Mouse (Mus musculus): Measurements from ENCODE around the gene Rapgef1. TPM values are rescaled to one million over a fixed set of nuclear protein-coding genes. Genes with fewer than 3 reads are reported as not detected.

The Rapgef1 gene
- polyA plus RNA-seq, 1 experiment from 2014 or later, result 11.2 TPM

DNA sequence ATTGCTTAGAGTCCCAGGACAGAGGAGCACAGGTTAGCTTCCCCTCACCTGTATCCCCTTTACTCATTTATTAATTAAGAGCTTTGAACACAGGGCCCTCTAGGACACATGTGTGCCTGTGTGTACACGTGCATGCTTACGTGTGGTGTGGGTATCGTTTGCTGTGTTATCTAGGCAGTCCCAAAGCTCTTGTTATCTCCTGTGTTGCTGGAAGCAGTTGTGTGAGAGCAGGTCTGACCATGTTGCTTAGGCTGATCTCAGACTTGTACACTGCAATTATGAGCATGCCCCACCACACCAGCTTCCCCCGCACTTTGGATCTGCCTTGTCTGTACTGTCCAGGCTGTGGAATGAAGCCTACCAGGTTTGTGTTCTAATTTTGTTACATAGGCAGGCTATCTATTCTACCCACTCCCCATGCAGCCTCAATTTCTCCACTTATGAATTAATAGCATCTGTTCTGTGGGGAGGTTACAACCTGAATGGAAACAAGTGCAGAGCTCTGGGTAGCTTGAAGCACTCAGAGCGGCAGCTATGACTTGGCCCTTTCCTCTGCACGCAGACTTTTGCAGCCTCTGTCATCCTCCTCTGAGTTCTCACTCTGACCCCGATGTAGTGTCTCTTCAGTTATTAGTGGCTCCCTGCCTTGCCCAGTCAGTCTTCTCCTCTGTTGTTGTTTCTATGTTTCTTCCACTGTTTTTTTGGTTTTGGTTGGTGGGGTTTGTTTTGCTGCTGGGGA, 63.9 kb downstream of the Rapgef1 start:
- ATAC-seq (ENCODE audit: insufficient read depth, low FRiP score), result no peak

DNA sequence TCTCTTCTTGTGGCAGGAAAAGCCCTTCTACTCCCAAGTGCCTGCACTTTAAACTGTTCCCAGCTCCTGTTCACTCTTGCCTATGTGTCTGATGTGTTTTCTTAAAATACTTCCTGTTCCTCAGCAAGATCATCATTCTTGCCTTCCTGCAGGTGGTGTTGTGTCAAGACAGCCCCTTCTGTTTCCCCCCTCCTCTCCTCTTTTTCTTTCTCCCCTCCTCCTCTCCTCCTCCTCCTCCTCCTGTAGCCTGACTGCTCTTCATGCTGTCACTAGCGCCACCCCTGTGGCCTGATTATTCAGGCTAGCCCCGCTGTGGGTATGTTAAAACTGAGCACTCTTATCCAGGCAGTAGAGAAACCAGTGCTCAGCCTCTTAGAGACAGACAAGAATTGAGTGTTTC, 65.0 kb downstream of the Rapgef1 start:
- ATAC-seq (ENCODE audit: insufficient read depth, low FRiP score), result no peak
- H3K4me3 ChIP-seq (replicated peaks; ENCODE audit: low read length), result no peak overlapping the region
- H3K4me2 ChIP-seq (ENCODE audit: low read depth, low read length), result no peak overlapping the region
- no peaks in the 10 kb centered on the region for H3K4me1 ChIP-seq (ENCODE audit: control insufficient read depth, insufficient read depth, low read length)
- H3K27ac ChIP-seq (ENCODE audit: low read length), result no peak overlapping the region
- no peaks in the 10 kb centered on the region for H3K36me3 ChIP-seq (ENCODE audit: control insufficient read depth, insufficient read depth, low read length)
- H3K9me3 ChIP-seq (replicated peaks; ENCODE audit: control insufficient read depth, low read length), result no peaks in the 10 kb centered on the region
- no peak overlapping the region for H3K9ac ChIP-seq (ENCODE audit: low read length)
- WGBS, result 57% methylated on average over 2 of the region's 2 CpGs
- no peaks in the 10 kb centered on the region for H3K27me3 ChIP-seq (ENCODE audit: control insufficient read depth, insufficient read depth, low read length)

More for the DNA sequence above, 63.9 kb downstream of the Rapgef1 start:
- Histone ChIP-seq H3K9ac (ENCODE audit: low read length) (no peak overlapping the region), H3K9me3 (replicated peaks; ENCODE audit: control insufficient read depth, low read length) (no peaks in the 10 kb centered on the region), H3K36me3 (ENCODE audit: control insufficient read depth, insufficient read depth, low read length) (no peaks in the 10 kb centered on the region), H3K27ac (ENCODE audit: low read length) (no peak overlapping the region), H3K4me3 (replicated peaks; ENCODE audit: low read length) (no peak overlapping the region), H3K4me2 (ENCODE audit: low read depth, low read length) (no peak overlapping the region), H3K4me1 (ENCODE audit: control insufficient read depth, insufficient read depth, low read length) (no peaks in the 10 kb centered on the region; the same call in 1 of the 2 replicates), H3K27me3 (ENCODE audit: control insufficient read depth, insufficient read depth, low read length) (no peaks in the 10 kb centered on the region)
- 87% methylated on average over 7 of the region's 7 CpGs for WGBS

DNA sequence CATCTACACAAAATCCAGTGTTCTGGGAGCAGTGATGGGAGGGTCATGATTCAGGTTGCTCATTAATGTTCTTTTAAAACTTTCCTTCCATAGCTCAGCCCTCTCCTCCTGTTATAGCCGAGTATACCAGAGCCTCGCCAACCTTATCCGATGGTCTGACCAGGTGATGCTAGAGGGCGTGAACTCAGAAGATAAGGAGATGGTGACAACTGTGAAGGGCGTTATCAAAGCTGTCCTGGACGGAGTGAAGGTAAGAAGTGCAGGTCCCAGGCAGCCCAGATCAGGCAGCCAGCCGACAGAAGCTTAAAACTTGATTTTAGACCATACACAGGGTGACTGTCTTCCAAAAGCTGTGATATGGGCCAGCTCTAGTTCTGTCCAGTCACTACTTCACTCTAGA, 69.5 kb downstream of the Rapgef1 start:
- H3K27me3 ChIP-seq (ENCODE audit: control insufficient read depth, insufficient read depth, low read length), result no peaks in the 10 kb centered on the region
- 0 out of 2 replicates have a peak, but pooled peaks cover 3% of the 10 kb centered on the region for H3K36me3 ChIP-seq (ENCODE audit: control insufficient read depth, insufficient read depth, low read length)
- H3K27ac ChIP-seq (ENCODE audit: low read length), result no peak overlapping the region
- H3K9ac ChIP-seq (ENCODE audit: low read length), result no peak overlapping the region
- no peaks in the 10 kb centered on the region for H3K9me3 ChIP-seq (replicated peaks; ENCODE audit: control insufficient read depth, low read length)
- WGBS, result 81% methylated on average over 7 of the region's 7 CpGs
- H3K4me1 ChIP-seq (ENCODE audit: control insufficient read depth, insufficient read depth, low read length), result no peaks in the 10 kb centered on the region
- ATAC-seq (ENCODE audit: insufficient read depth, low FRiP score), result no peak
- H3K4me3 ChIP-seq (replicated peaks; ENCODE audit: low read length), result no peak overlapping the region
- H3K4me2 ChIP-seq (ENCODE audit: low read depth, low read length), result no peak overlapping the region

DNA sequence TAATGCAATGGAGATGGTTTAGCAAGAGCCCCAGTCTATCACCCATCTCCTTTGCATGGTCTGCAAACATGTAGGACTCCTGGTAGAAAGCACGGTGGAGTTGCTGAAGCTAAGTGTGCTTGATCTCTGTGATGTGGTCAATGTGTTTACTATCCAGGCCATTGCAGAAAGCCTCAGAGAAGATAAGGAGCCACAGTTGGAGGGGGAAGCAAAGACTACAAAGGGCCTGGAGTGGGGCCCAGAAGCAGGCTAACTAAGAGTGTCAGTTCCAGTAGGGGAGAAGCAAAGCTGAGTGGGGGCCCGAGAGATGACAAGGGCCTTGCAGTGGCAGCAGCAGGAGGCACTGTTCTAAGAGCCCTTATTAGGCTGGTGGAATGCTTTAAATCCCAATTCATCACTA, 70.0 kb downstream of the Rapgef1 start:
- WGBS, result 58% methylated on average over 2 of the region's 2 CpGs
- no peak for ATAC-seq (ENCODE audit: insufficient read depth, low FRiP score)
- no peak overlapping the region for H3K9ac ChIP-seq (ENCODE audit: low read length)
- no peaks in the 10 kb centered on the region for H3K27me3 ChIP-seq (ENCODE audit: control insufficient read depth, insufficient read depth, low read length)
- 0 out of 2 replicates have a peak, but pooled peaks cover 3% of the 10 kb centered on the region for H3K36me3 ChIP-seq (ENCODE audit: control insufficient read depth, insufficient read depth, low read length)
- no peaks in the 10 kb centered on the region for H3K9me3 ChIP-seq (replicated peaks; ENCODE audit: control insufficient read depth, low read length)
- H3K4me2 ChIP-seq (ENCODE audit: low read depth, low read length), result no peak overlapping the region
- no peak overlapping the region for H3K4me3 ChIP-seq (replicated peaks; ENCODE audit: low read length)
- H3K4me1 ChIP-seq (ENCODE audit: control insufficient read depth, insufficient read depth, low read length), result no peaks in the 10 kb centered on the region
- H3K27ac ChIP-seq (ENCODE audit: low read length), result no peak overlapping the region

- no peak for ATAC-seq (ENCODE audit: insufficient read depth, low FRiP score)
- H3K4me1 ChIP-seq (ENCODE audit: control insufficient read depth, insufficient read depth, low read length), result no peaks in the 10 kb centered on the region
- H3K9me3 ChIP-seq (replicated peaks; ENCODE audit: control insufficient read depth, low read length), result no peaks in the 10 kb centered on the region
- H3K4me3 ChIP-seq (replicated peaks; ENCODE audit: low read length), result no peak overlapping the region
- H3K36me3 ChIP-seq (ENCODE audit: control insufficient read depth, insufficient read depth, low read length), result 0 out of 2 replicates have a peak, but pooled peaks cover 3% of the 10 kb centered on the region
- no peak overlapping the region for H3K9ac ChIP-seq (ENCODE audit: low read length)
- no peak overlapping the region for H3K27ac ChIP-seq (ENCODE audit: low read length)
- 82% methylated on average over 5 of the region's 5 CpGs for WGBS
- H3K4me2 ChIP-seq (ENCODE audit: low read depth, low read length), result no peak overlapping the region
- H3K27me3 ChIP-seq (ENCODE audit: control insufficient read depth, insufficient read depth, low read length), result no peaks in the 10 kb centered on the region
Measured at GRCm38 (mm10) chr2:29691068-29691467, 71.5 kb downstream of the Rapgef1 start.

GRCm38 (mm10) chr2:29691507-29691906, 72.0 kb downstream of the Rapgef1 start:
- no peak overlapping the region for H3K4me2 ChIP-seq (ENCODE audit: low read depth, low read length)
- H3K27me3 ChIP-seq (ENCODE audit: control insufficient read depth, insufficient read depth, low read length), result no peaks in the 10 kb centered on the region
- H3K9me3 ChIP-seq (replicated peaks; ENCODE audit: control insufficient read depth, low read length), result no peaks in the 10 kb centered on the region
- no peak overlapping the region for H3K9ac ChIP-seq (ENCODE audit: low read length)
- no peaks in the 10 kb centered on the region for H3K4me1 ChIP-seq (ENCODE audit: control insufficient read depth, insufficient read depth, low read length)
- 78% methylated on average over 6 of the region's 6 CpGs for WGBS
- H3K27ac ChIP-seq (ENCODE audit: low read length), result no peak overlapping the region
- H3K36me3 ChIP-seq (ENCODE audit: control insufficient read depth, insufficient read depth, low read length), result 0 out of 2 replicates have a peak, but pooled peaks cover 3% of the 10 kb centered on the region
- ATAC-seq (ENCODE audit: insufficient read depth, low FRiP score), result no peak
- H3K4me3 ChIP-seq (replicated peaks; ENCODE audit: low read length), result no peak overlapping the region

DNA sequence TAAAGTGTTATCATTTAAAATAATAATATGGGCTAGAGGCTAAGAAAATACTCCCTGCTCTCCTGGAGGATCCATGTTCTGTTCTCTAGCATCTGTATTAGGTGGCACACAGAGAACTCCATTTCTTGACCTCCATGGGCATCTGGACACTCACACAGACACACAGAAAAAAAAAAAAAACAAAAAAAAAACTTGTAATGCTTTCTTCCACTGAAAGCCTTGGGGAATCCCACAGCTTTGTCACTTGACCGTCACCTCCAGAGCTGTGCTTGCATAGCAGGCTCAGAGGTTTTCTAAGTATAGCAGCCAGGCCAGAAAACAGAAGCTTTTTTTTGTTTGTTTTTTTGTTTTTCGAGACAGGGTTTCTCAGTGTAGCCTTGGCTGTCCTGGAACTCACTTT, 72.7 kb downstream of the Rapgef1 start:
- no peak overlapping the region for H3K4me2 ChIP-seq (ENCODE audit: low read depth, low read length)
- H3K36me3 ChIP-seq (ENCODE audit: control insufficient read depth, insufficient read depth, low read length), result 0 out of 2 replicates have a peak, but pooled peaks cover 3% of the 10 kb centered on the region
- no peak overlapping the region for H3K27ac ChIP-seq (ENCODE audit: low read length)
- ATAC-seq (ENCODE audit: insufficient read depth, low FRiP score), result no peak
- H3K4me3 ChIP-seq (replicated peaks; ENCODE audit: low read length), result no peak overlapping the region
- H3K9ac ChIP-seq (ENCODE audit: low read length), result no peak overlapping the region
- no peaks in the 10 kb centered on the region for H3K27me3 ChIP-seq (ENCODE audit: control insufficient read depth, insufficient read depth, low read length)
- H3K9me3 ChIP-seq (replicated peaks; ENCODE audit: control insufficient read depth, low read length), result no peaks in the 10 kb centered on the region
- 89% methylated on average over 2 of the region's 2 CpGs for WGBS
- H3K4me1 ChIP-seq (ENCODE audit: control insufficient read depth, insufficient read depth, low read length), result no peaks in the 10 kb centered on the region

DNA sequence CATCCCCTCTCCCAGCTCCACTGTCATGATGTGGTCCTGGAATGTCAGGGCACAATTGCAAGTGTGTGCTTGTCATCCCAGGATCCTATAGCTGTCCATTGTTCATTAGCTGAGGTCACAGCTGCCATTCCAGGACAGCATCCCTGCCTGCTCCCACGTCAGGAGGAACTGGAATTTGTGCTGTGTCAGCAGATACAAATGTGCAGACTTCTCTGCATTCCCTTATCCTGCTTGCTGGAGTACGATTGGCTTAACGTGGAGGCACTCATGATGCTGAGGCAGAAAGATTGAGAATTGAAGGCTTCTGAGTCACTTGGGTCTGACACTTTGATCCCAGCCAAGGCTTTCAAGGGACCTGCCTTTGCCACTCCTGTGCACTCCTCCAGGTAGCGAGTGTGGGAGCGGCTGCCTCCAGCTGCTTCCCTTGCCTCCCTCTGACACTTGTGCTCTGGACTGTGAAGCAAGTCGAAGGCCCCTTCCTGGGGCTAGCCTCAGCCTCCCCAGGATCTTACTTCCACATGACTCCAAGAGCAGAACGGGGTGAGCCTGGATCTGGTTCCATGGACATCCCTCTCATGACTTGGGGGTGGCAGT, 76.8 kb downstream of the Rapgef1 start:
- H3K9me3 ChIP-seq (replicated peaks; ENCODE audit: control insufficient read depth, low read length), result no peaks in the 10 kb centered on the region
- no peaks in the 10 kb centered on the region for H3K27me3 ChIP-seq (ENCODE audit: control insufficient read depth, insufficient read depth, low read length)
- H3K4me2 ChIP-seq (ENCODE audit: low read depth, low read length), result no peak overlapping the region
- peaks cover 11% of the 10 kb centered on the region for H3K36me3 ChIP-seq (ENCODE audit: control insufficient read depth, insufficient read depth, low read length)
- no peak overlapping the region for H3K9ac ChIP-seq (ENCODE audit: low read length)
- no peak overlapping the region for H3K27ac ChIP-seq (ENCODE audit: low read length)
- WGBS, result 80% methylated on average over 7 of the region's 7 CpGs
- ATAC-seq (ENCODE audit: insufficient read depth, low FRiP score), result no peak
- H3K4me3 ChIP-seq (replicated peaks; ENCODE audit: low read length), result no peak overlapping the region
- H3K4me1 ChIP-seq (ENCODE audit: control insufficient read depth, insufficient read depth, low read length), result no peaks in the 10 kb centered on the region

- no peak overlapping the region for H3K9ac ChIP-seq (ENCODE audit: low read length)
- 80% methylated on average over 6 of the region's 6 CpGs for WGBS
- no peak overlapping the region for H3K4me3 ChIP-seq (replicated peaks; ENCODE audit: low read length)
- H3K9me3 ChIP-seq (replicated peaks; ENCODE audit: control insufficient read depth, low read length), result no peaks in the 10 kb centered on the region
- ATAC-seq (ENCODE audit: insufficient read depth, low FRiP score), result no peak
- H3K27ac ChIP-seq (ENCODE audit: low read length), result no peak overlapping the region
- no peaks in the 10 kb centered on the region for H3K27me3 ChIP-seq (ENCODE audit: control insufficient read depth, insufficient read depth, low read length)
- no peak overlapping the region for H3K4me2 ChIP-seq (ENCODE audit: low read depth, low read length)
- peaks cover 26% of the 10 kb centered on the region for H3K36me3 ChIP-seq (ENCODE audit: control insufficient read depth, insufficient read depth, low read length)
- H3K4me1 ChIP-seq (ENCODE audit: control insufficient read depth, insufficient read depth, low read length), result no peaks in the 10 kb centered on the region
Measured at GRCm38 (mm10) chr2:29698421-29699290, 79.1 kb downstream of the Rapgef1 start.

Data from stomach, embryonic 16.5 days (tissue).